Mouse (Mus musculus) liver, postnatal 0 days (tissue): ENCODE measurements around the gene Mcpt1. TPM values are rescaled to one million over a fixed set of nuclear protein-coding genes. Genes with fewer than 3 reads are reported as not detected.
"Not testable (repeated sequence)": the region's sequence is repeated elsewhere in the genome, so short reads cannot be mapped to it uniquely, and the experiment has no call there.

Experiments
- ATAC-seq: fragments of 200-750 bp; cut with Nextera tagmentation; 2 replicates; pipeline ENCODE4 v1.8.0; 2017; ENCODE audit warnings: mild to moderate bottlenecking, moderate library complexity
- DNase-seq: peaks from one replicate; pipeline ENCODE4 v3.0.0-alpha.2; 2016
- H3K27ac ChIP-seq: fragments of 300-500 bp; sonication (generic); 2 replicates; pipeline ENCODE4 v1.5.1; 2014; ENCODE audit warnings: antibody characterized with exemption, moderate library complexity, mild to moderate bottlenecking, low read depth
- H3K27me3 ChIP-seq: fragments of 300-500 bp; sonication (generic); 2 replicates; pipeline ENCODE4 v1.6.1; 2014; ENCODE audit warnings: low read length, control low read depth, mixed read lengths; ENCODE audit not compliant: insufficient read depth
- H3K36me3 ChIP-seq: fragments of 300-500 bp; sonication (generic); replicated peaks from 2 replicates; pipeline ENCODE4 v1.6.1; 2014; ENCODE audit warnings: mild to moderate bottlenecking, control low read depth, low read length, moderate library complexity, mixed read lengths; ENCODE audit not compliant: insufficient read depth
- H3K4me1 ChIP-seq: fragments of 300-500 bp; sonication (generic); 2 replicates; pipeline ENCODE4 v1.6.1; 2014; ENCODE audit warnings: antibody characterized with exemption, mild to moderate bottlenecking, control low read depth; ENCODE audit not compliant: insufficient read depth
- H3K4me2 ChIP-seq: fragments of 300-500 bp; sonication (generic); 2 replicates; pipeline ENCODE4 v1.6.1; 2014; ENCODE audit warnings: low read depth, mild to moderate bottlenecking, low read length, moderate library complexity, mixed read lengths
- H3K4me3 ChIP-seq: fragments of 300-500 bp; sonication (generic); 2 replicates; pipeline ENCODE4 v1.5.1; 2014; ENCODE audit warnings: low read depth, low read length
- H3K9ac ChIP-seq: fragments of 300-500 bp; sonication (generic); replicated peaks from 2 replicates; pipeline ENCODE4 v1.6.1; 2014; ENCODE audit warnings: mild to moderate bottlenecking, moderate library complexity
- H3K9me3 ChIP-seq: fragments of 300-500 bp; sonication (generic); 2 replicates; pipeline ENCODE4 v1.6.1; 2016; ENCODE audit warnings: mild to moderate bottlenecking, control low read depth, low read length, mixed read lengths
- CTCF ChIP-seq: sonication (generic); IDR thresholded peaks from 2 replicates; pipeline ENCODE4 v1.5.1; 2016; ENCODE audit warnings: antibody characterized with exemption, low read depth
- EP300 ChIP-seq: IDR thresholded peaks from 2 replicates; pipeline ENCODE4 v1.6.1; 2016; ENCODE audit warnings: antibody characterized with exemption, low read depth, mild to moderate bottlenecking
- WGBS: fragments of 180-500 bp; shearing (Covaris S2); extraction: QIAGEN DNeasy Blood & Tissue Kit; methylation state at CpG from one replicate; pipeline ENCODE4 v1.1.7; 2014; ENCODE audit not compliant: insufficient replicate concordance; 5-methylcytosine and 5-hydroxymethylcytosine counted together
- polyA plus RNA-seq: library from polyadenylated mRNA; unstranded; fragments of >200 nt; fragmentation: Nextera tagmentation; extraction: Ambion mirVana; gene quantifications from 2 replicates; pipeline ENCODE4 v1.2.1, GENCODE M21; 2015

The Mcpt1 gene
- polyA plus RNA-seq, 1 experiment from 2014 or later, result not detected

GRCm38 (mm10) chr14:56034433-56034832 is 16.7 kb downstream of the Mcpt1 start:
- no peaks in the 10 kb centered on the region for H3K36me3 ChIP-seq
- no peaks in the 10 kb centered on the region for H3K9me3 ChIP-seq
- DNase-seq (no peak), ATAC-seq (no peak)
- no peak overlapping the region for H3K27ac ChIP-seq
- TF ChIP-seq CTCF (no peak), EP300 (no peak)
- H3K4me1 ChIP-seq, result no peaks in the 10 kb centered on the region
- no peak overlapping the region for H3K4me3 ChIP-seq
- 66% methylated on average over 2 of the region's 2 CpGs for WGBS
- no peak overlapping the region for H3K4me2 ChIP-seq
- no peaks in the 10 kb centered on the region for H3K27me3 ChIP-seq
- no peak overlapping the region for H3K9ac ChIP-seq

- H3K36me3 ChIP-seq, H3K9ac ChIP-seq, H3K4me3 ChIP-seq, H3K4me1 ChIP-seq, DNase-seq, H3K4me2 ChIP-seq, H3K27me3 ChIP-seq, H3K9me3 ChIP-seq, H3K27ac ChIP-seq: not testable (repeated sequence)
- ATAC-seq, result peak; percentile 57
- 38% methylated on average over 1 of the region's 1 CpGs for WGBS
- TF ChIP-seq EP300, result peak; percentile 84
These were observed 24.0 kb downstream of the Mcpt1 start, which contains the start of gene Mcpt2 for GRCm38 (mm10) chr14:56041792-56042191. TSS of gene Mcpt2 (plus strand) at chr14:56042041.

- H3K27ac ChIP-seq, result no peak overlapping the region
- ATAC-seq, result no peak
- no peaks in the 10 kb centered on the region for H3K36me3 ChIP-seq
- no peaks in the 10 kb centered on the region for H3K9me3 ChIP-seq
- H3K4me1 ChIP-seq, result no peaks in the 10 kb centered on the region
- TF ChIP-seq EP300 (no peak), CTCF (peak; percentile 8; the same call in 1 of the 2 replicates)
- DNase-seq, result no peak
- H3K4me3 ChIP-seq, result no peak overlapping the region
- whole genome bisulfite sequencing, result 64% methylated on average over 3 of the region's 3 CpGs
- no peak overlapping the region for H3K4me2 ChIP-seq
- no peaks in the 10 kb centered on the region for H3K27me3 ChIP-seq
- H3K9ac ChIP-seq, result no peak overlapping the region
These were observed 37.6 kb downstream of the Mcpt1 start for GRCm38 (mm10) chr14:56055408-56055807.

- TF ChIP-seq EP300 (no peak), CTCF (no peak)
- no peak overlapping the region for H3K27ac ChIP-seq
- ATAC-seq (no peak), DNase-seq (no peak)
- H3K36me3 ChIP-seq, result no peaks in the 10 kb centered on the region
- no peak overlapping the region for H3K9ac ChIP-seq
- H3K4me2 ChIP-seq, result no peak overlapping the region
- 45% methylated on average over 4 of the region's 4 CpGs for WGBS
- no peaks in the 10 kb centered on the region for H3K9me3 ChIP-seq
- no peaks in the 10 kb centered on the region for H3K4me1 ChIP-seq
- H3K4me3 ChIP-seq, result no peak overlapping the region
- no peaks in the 10 kb centered on the region for H3K27me3 ChIP-seq
These were observed 40.0 kb downstream of the Mcpt1 start for GRCm38 (mm10) chr14:56057722-56058121.

- not testable (repeated sequence) for H3K27me3 ChIP-seq, H3K36me3 ChIP-seq, ATAC-seq, H3K27ac ChIP-seq, DNase-seq, H3K4me3 ChIP-seq, H3K4me2 ChIP-seq, H3K9me3 ChIP-seq, H3K4me1 ChIP-seq, H3K9ac ChIP-seq
- 50% methylated on average over 3 of the region's 3 CpGs for WGBS
These were observed 44.4 kb downstream of the Mcpt1 start, which contains the start of gene Mcpt4 for GRCm38 (mm10) chr14:56062213-56062612. TSS of gene Mcpt4 (minus strand) at chr14:56062313.

Other genes starting within 250 kb of the Mcpt1 start
- gene Adcy4, start 233.9 kb upstream of the Mcpt1 start, polyA plus RNA-seq, result 1.5 and 1.7 TPM in 2 replicates
- 9.6 and 10.3 TPM in 2 replicates for gene Ripk3, start 229.1 kb upstream of the Mcpt1 start, polyA plus RNA-seq
- 0.41 and 0.63 TPM in 2 replicates for gene Nfatc4, start 194.8 kb upstream of the Mcpt1 start, polyA plus RNA-seq
- 0.63 and 0.70 TPM in 2 replicates for gene Nynrin, start 164.0 kb upstream of the Mcpt1 start, polyA plus RNA-seq
- gene Cbln3, start 133.6 kb upstream of the Mcpt1 start, polyA plus RNA-seq, result 0.29 and 0.40 TPM in 2 replicates
- 4.6 and 5.2 TPM in 2 replicates for gene Khnyn, start 133.0 kb upstream of the Mcpt1 start, polyA plus RNA-seq
- 26.2 and 26.9 TPM in 2 replicates for gene Sdr39u1, start 117.7 kb upstream of the Mcpt1 start, polyA plus RNA-seq
- gene Cma1, start 73.3 kb upstream of the Mcpt1 start, polyA plus RNA-seq, result 0.59 and 1.7 TPM in 2 replicates
- gene Cma2, start 67.0 kb upstream of the Mcpt1 start, polyA plus RNA-seq, result not detected in 2 replicates
- gene Mcpt9, start 12.5 kb downstream of the Mcpt1 start, polyA plus RNA-seq, result not detected in 2 replicates
- 0.23 and 0.27 TPM in 2 replicates for gene Mcpt2, start 24.1 kb downstream of the Mcpt1 start, polyA plus RNA-seq
- gene Mcpt4, start 44.3 kb downstream of the Mcpt1 start, polyA plus RNA-seq, result 0.26 and 0.51 TPM in 2 replicates
- 13.3 and 19.0 TPM in 2 replicates for gene Mcpt8, start 67.3 kb downstream of the Mcpt1 start, polyA plus RNA-seq
- gene Ctsg, start 84.6 kb downstream of the Mcpt1 start, polyA plus RNA-seq, result 38.6 and 41.3 TPM in 2 replicates
- not detected in 2 replicates for gene Gzme, start 102.7 kb downstream of the Mcpt1 start, polyA plus RNA-seq
- gene Gzmd, start 114.6 kb downstream of the Mcpt1 start, polyA plus RNA-seq, result not detected in 2 replicates
- gene Gzmg, start 141.6 kb downstream of the Mcpt1 start, polyA plus RNA-seq, result not detected in 2 replicates
- not detected in 2 replicates for gene Gzmn, start 156.6 kb downstream of the Mcpt1 start, polyA plus RNA-seq
- gene Gzmf, start 193.4 kb downstream of the Mcpt1 start, polyA plus RNA-seq, result not detected in 2 replicates
- 0.17 and 0.25 TPM in 2 replicates for gene Gzmc, start 216.7 kb downstream of the Mcpt1 start, polyA plus RNA-seq
- 7.2 and 7.9 TPM in 2 replicates for gene Gzmb, start 244.3 kb downstream of the Mcpt1 start, polyA plus RNA-seq